Mouse (Mus musculus): Measurements from ENCODE around the gene Pea15a.

Pea15a gene

DNA sequence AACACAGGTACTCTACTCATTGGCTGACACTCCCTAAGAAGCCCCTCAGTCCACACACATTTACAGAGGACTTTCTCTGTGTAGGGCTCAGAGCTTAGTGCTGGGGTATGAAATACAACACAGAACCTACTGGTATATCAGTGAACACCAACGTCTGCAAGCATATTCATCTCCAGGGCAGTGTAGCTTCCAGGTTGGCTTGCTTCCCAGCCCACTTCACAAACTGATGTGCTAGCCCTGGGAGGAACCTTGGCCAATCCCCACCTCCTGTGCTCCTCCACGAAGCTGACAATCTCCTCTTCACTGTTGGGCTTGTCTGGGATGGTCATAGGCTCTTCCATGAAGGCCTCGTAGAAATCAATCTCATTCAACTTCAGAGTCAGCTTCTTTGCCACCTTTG lies 8.1 kb upstream of the Pea15a start:
- TF ChIP-seq GATA4 (IDR thresholded peaks at IDR 0.05; ENCODE audit: insufficient replicate concordance, low read length): no peak

DNA sequence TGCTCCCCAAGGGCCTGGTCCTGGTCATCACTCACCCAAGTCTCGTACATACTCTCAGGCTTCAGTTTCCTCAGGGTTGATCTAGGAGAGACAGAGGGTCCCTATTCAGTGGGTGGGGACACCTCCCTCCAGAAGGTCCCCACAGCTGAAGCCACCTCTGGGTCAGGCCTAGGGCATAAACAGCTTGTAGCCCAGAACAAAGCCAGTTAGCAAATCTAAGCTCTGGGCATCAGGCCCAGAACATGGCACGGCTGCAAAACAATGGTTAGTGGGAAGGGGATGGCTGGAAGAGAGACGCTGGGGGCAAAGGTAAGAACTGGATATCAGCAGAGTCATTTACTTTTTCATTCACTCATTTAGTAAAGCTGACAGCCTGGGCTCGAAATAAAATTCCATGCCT lies 7.2 kb upstream of the Pea15a start:
- no peak for TF ChIP-seq GATA4 (IDR thresholded peaks at IDR 0.05; ENCODE audit: insufficient replicate concordance, low read length)

DNA sequence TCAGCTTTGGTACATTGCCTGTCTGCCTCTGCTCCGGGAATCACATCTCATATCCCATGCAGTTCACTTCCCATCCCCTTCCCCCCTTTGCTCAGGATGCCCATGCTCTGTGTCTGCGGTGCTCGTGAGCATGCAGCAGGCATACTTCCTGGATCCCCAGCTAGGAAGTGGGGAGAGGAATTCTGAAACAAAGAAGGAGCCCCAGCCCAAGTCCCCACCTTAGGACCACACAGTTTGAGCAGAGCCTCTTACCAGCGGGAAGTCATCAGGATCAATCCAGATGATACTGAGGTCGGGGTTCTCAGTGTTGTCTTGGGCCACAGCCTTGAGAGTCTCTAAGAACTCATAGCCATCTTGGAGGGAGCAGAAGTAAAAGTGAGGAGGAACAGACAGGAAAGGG lies 6.2 kb upstream of the Pea15a start:
- TF ChIP-seq GATA4 (IDR thresholded peaks at IDR 0.05; ENCODE audit: insufficient replicate concordance, low read length): no peak

- TF ChIP-seq GATA4 (IDR thresholded peaks at IDR 0.05; ENCODE audit: insufficient replicate concordance, low read length): no peak
Measured at GRCm38 (mm10) chr1:172207111-172207584, 544 bp upstream of the Pea15a start.

- TF ChIP-seq GATA4 (IDR thresholded peaks at IDR 0.05; ENCODE audit: insufficient replicate concordance, low read length): no peak
Measured at GRCm38 (mm10) chr1:172205741-172206087, 890 bp downstream of the Pea15a start.

DNA sequence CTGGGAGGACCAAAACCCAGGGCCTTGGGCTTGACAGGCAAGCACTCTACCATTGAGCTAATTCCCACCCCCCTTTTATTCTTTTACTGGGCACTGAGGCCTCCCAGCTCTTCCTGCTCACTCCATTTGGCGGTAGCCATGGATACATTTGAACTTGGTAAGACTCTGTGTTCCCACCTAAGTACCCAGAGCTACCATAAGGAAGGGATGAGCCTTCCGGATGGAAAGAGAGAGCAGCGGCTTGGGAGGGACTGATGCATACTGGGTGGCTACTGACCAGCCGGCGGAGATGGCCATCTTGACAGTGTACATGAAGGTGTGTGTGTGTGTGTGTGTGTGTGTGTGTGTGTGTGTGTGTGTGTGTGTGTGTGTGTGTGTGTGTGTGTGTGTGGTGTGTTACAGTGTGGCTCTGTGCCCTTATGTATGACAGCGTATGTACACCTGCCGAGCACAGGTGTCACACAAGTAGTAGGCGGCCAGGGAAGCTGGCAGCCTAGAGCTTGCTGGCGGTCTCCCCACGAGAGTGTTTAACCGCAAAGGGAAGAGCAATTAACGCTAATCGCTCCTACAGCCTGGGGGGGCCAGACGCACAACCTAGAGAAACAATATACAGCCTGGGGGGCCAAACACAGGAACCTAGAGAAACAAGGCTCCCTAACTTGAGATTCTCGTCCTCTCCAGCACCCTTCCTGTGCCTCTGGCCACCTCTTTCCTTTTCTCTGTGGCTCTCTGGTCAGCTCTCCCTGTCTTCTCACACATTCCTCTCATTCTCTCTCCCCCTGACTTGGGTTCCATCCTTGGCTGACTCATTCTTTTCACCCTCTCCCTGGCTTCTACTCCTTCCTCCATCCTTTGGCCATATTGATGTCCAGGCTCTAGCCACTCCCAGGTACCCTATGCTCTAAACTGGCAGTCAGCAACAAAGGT lies 1.5 kb downstream of the Pea15a start:
- TF ChIP-seq GATA4 (IDR thresholded peaks at IDR 0.05; ENCODE audit: insufficient replicate concordance, low read length): no peak

DNA sequence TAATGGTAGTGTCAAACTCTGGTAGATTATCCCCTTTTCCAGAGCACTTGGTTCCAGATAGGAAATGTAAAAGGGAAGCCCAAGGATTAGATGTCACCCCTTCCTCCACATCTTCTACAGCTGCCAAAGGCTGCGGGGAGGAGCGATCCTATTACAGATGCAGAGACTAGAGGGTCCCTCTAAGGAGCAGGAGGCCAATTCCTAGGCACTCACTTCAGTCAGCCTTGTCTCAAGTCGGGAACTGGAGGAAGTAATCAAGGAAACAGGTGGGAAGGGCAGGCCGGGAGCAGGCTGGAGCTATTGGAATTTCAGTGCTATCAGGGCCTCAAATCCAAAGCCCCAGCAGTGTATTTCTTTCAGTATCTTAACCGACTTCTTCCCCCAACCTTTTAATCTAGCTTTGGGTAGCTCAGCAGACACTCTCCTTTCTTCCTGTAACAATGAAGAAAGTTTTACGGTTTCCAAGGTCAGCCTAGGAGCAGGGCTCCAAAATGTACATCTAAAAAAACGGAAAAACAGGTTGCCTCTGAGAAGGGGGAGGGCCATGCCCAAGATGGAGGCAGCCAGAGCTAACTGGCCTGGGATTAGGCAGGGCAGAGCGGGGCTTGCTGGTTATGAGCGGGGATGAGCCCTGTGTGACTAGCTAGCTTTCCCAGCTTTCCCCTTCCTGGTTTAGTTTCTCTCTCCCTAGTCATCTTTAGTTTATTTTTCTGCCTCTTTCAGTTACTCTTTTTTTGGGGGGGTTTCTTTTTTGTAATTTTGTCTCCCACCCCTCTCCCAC lies 2.4 kb downstream of the Pea15a start:
- no peak for TF ChIP-seq GATA4 (IDR thresholded peaks at IDR 0.05; ENCODE audit: insufficient replicate concordance, low read length)

GRCm38 (mm10) chr1:172203566-172203965 lies 3.0 kb downstream of the Pea15a start:
- peak; percentile 22; the same call in 1 of the 2 replicates for TF ChIP-seq GATA4 (IDR thresholded peaks at IDR 0.05; ENCODE audit: insufficient replicate concordance, low read length)

GRCm38 (mm10) chr1:172202894-172203522 lies 3.6 kb downstream of the Pea15a start:
- TF ChIP-seq GATA4 (IDR thresholded peaks at IDR 0.05; ENCODE audit: insufficient replicate concordance, low read length): no peak

DNA sequence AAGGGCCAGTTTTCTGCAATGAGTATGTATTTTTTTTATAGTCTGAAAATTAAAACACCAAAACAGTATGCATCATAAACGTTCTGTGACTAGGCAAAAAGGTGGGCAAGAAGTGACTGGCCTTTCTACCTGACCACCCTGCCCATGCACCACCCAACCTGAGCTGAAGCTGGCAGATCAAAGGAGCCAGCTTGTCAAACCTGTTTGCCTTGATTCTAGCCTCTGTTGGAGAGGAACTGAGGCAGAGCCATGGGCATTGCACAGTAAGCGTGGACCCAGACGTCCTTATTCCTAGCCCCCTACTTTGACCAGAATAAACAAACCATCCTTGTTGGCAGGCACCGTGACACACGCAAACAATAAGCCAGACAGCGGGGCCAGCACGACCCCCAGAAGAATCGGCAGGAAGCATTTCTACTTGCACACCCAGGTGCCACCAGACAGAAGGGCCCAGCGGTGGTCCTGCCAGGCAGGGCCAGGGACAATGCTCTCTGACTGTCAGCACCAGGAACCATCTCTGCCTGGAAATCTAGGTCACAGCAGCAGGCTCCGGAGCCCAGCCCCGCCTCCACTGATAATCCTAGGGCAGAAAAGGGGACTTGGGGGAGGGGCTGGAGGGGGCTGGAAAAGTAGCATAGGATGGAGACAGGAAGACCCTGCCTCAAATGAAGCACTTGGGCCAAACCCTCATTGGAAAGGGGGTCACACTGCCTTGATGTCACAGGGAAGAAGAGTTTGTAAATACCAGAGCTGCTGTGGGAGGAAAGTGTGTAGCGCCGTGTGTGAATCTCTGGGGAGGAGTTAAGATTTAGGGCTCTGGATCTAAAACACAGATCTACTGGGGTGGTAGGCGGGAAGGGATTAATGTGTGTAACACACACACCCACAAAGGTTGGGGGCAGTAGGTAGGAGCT lies 4.4 kb downstream of the Pea15a start:
- TF ChIP-seq GATA4 (IDR thresholded peaks at IDR 0.05; ENCODE audit: insufficient replicate concordance, low read length): no peak

DNA sequence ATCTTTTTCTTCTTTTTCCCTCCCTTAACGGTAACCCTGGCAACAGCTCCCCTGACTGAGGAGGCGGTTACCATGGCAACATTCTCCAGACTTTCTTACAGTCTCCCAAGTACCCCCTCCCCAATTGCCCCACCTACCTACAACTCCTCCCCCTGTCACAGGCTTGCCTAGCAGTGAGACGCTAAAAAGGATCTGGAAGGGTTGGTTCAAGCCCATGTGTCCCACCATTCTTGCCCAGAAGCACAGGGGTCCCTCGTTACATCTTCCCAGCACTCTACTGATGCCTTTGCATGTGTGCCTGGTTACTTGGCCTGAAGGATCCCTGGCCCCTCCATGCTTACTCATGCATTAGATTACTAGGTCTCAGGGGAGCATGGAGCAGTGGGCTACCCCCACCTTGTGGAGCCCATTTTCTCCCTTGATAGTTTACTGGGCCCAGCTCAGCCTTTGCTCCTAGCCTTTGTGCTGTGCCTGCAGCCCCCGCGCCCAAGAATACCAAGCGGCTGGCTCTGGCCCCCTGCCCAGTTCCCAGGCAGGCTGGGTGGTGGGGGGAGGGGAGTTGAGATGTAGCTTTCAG lies 5.6 kb downstream of the Pea15a start:
- TF ChIP-seq GATA4 (IDR thresholded peaks at IDR 0.05; ENCODE audit: insufficient replicate concordance, low read length): no peak

DNA sequence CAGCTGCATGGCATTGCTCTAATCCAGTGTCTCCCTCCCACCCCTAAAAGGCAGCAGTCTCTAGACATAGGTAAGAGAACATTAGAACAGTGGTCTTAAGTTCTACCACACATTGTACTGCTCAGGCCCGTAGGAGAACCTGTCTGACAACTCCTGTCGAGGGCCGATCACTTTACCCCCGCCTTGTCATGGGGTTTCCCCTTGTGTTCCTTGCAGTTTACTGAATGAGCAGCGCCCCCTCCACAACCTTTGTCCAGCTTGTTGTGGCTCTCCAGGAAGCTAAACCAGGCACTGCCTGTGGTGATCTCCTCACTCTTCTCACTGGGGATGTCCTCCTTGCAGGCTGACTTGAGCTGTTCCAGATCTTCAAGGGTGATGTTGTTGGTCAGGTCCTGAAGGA lies 6.4 kb downstream of the Pea15a start:
- TF ChIP-seq GATA4 (IDR thresholded peaks at IDR 0.05; ENCODE audit: insufficient replicate concordance, low read length): no peak

GRCm38 (mm10) chr1:172198996-172199395 lies 7.6 kb downstream of the Pea15a start:
- TF ChIP-seq GATA4 (IDR thresholded peaks at IDR 0.05; ENCODE audit: insufficient replicate concordance, low read length): no peak

DNA sequence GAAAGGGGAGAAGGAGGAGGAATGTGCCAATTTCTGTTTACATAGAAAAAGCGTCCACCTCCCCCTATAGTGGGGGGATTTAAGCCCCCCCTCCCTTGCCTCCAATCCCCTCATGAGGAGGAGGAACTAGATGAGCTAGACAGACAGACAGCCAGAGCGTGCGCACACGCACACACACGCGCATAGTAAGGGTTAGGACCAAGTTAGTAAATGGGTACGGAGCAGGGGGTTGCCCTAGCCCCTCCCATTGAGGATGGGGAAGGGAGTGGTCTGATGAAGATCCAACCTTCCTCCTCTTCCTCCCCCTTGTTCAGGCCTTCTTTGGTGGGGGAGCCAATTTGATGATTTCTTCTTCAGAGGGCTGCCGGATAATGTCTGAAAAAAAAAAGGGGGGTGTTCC lies 8.3 kb downstream of the Pea15a start:
- TF ChIP-seq GATA4 (IDR thresholded peaks at IDR 0.05; ENCODE audit: insufficient replicate concordance, low read length): no peak
